Mouse (Mus musculus) midbrain, embryonic 11.5 days (tissue): ENCODE measurements around the gene Esx1. TPM values are rescaled to one million over a fixed set of nuclear protein-coding genes. Genes with fewer than 3 reads are reported as not detected.
A peak's percentile ranks its signal among the peaks of the same experiment; 100 is the strongest.

Experiments
- ATAC-seq: fragments of 200-750 bp; cut with Nextera tagmentation; 2 replicates; pipeline ENCODE4 v1.8.0; 2017; ENCODE audit warnings: moderate TSS enrichment, moderate library complexity; ENCODE audit not compliant: low FRiP score
- DNase-seq: peaks from one replicate; pipeline ENCODE4 v3.0.0; 2015; ENCODE audit warnings: low spot score; ENCODE audit errors: missing footprints
- H3K27ac ChIP-seq: fragments of 300-500 bp; sonication (generic); 2 replicates; pipeline ENCODE4 v1.5.1; 2014; ENCODE audit warnings: low read depth, low read length
- H3K27me3 ChIP-seq: fragments of 300-500 bp; sonication (generic); 2 replicates; pipeline ENCODE4 v1.6.1; 2014; ENCODE audit warnings: mild to moderate bottlenecking, low read length, moderate library complexity, mixed read lengths; ENCODE audit not compliant: control insufficient read depth, insufficient read depth
- H3K36me3 ChIP-seq: fragments of 300-500 bp; sonication (generic); 2 replicates; pipeline ENCODE4 v1.6.1; 2014; ENCODE audit warnings: mild to moderate bottlenecking, low read length, moderate library complexity, mixed read lengths; ENCODE audit not compliant: control insufficient read depth, insufficient read depth
- H3K4me1 ChIP-seq: fragments of 300-500 bp; sonication (generic); 2 replicates; pipeline ENCODE4 v1.6.1; 2014; ENCODE audit warnings: low read length; ENCODE audit not compliant: control insufficient read depth, insufficient read depth
- H3K4me2 ChIP-seq: fragments of 300-500 bp; sonication (generic); 2 replicates; pipeline ENCODE4 v1.6.1; 2014; ENCODE audit warnings: mild to moderate bottlenecking, moderate library complexity
- H3K4me3 ChIP-seq: fragments of 300-500 bp; sonication (generic); 2 replicates; pipeline ENCODE4 v1.5.1; 2014; ENCODE audit warnings: low read depth, low read length
- H3K9ac ChIP-seq: fragments of 300-500 bp; sonication (generic); 2 replicates; pipeline ENCODE4 v1.6.1; 2014; ENCODE audit warnings: low read length
- H3K9me3 ChIP-seq: fragments of 300-500 bp; sonication (generic); 2 replicates; pipeline ENCODE4 v1.6.1; 2016; ENCODE audit warnings: low read length; ENCODE audit not compliant: control insufficient read depth
- WGBS: fragments of 180-500 bp; shearing (Covaris S2); extraction: QIAGEN DNeasy Blood & Tissue Kit; methylation state at CpG from one replicate; pipeline ENCODE4 v1.1.7; 2014; 5-methylcytosine and 5-hydroxymethylcytosine counted together
- polyA plus RNA-seq: library from polyadenylated mRNA; unstranded; fragments of >200 nt; fragmentation: Nextera tagmentation; extraction: Ambion mirVana; gene quantifications from 2 replicates; pipeline ENCODE4 v1.2.1, GENCODE M21; 2014

The Esx1 gene
- polyA plus RNA-seq, 1 experiment from 2014 or later: not detected

DNA sequence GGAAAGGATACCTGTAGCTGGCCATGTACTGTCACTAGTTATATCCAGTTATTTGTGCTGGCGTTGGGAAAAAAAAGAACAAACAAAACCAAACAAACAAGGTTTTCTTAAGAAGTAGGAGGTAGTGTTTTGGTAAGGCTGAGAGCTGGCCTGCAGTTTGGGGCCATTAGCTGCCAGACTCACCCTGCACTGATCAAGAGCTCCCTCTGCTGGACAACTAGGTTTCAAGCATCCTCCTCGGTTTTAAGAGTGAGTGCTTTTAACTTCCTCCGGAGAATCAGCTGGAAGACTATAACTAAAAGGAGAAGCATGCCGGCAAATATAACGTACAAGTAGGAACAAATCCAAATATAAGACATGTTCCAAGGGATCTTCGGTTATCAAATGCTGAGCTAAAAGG is 19.8 kb upstream of the Esx1 start:
- no peak for ATAC-seq
- H3K9ac ChIP-seq: no peak overlapping the region
- 20% methylated on average over 6 of the region's 6 CpGs for WGBS
- no peak overlapping the region for H3K27ac ChIP-seq
- peak; percentile 91 for DNase-seq
- H3K4me2 ChIP-seq: no peak overlapping the region
- H3K4me1 ChIP-seq: no peaks in the 10 kb centered on the region
- no peaks in the 10 kb centered on the region for H3K27me3 ChIP-seq
- H3K9me3 ChIP-seq: no peaks in the 10 kb centered on the region
- no peaks in the 10 kb centered on the region for H3K36me3 ChIP-seq
- no peak overlapping the region for H3K4me3 ChIP-seq

DNA sequence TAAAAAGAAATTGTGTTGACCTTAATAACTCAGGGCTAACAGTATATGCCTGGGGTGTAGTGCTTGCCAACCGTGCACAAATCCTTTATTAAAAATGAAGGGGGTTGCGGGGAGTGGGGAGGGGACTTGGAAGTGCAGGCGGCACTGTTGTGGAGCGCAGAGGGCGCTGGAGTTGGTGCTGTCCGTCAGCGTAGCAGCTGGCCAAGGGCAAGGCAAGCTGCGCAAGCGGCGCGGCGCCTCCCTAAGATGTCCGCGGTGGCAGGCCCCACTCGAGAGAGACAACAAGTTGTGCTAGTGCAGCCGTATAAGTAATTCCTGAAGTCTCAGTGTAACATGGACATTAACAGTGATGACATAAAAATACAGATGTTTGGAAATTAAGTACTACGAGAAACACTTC is 5.7 kb upstream of the Esx1 start:
- no peak for DNase-seq
- Histone ChIP-seq H3K4me2 (no peak overlapping the region; the same call in 1 of the 2 replicates), H3K27me3 (peaks cover 37% of the 10 kb centered on the region), H3K4me3 (no peak overlapping the region), H3K27ac (no peak overlapping the region), H3K4me1 (no peaks in the 10 kb centered on the region), H3K9me3 (no peaks in the 10 kb centered on the region), H3K36me3 (no peaks in the 10 kb centered on the region), H3K9ac (no peak overlapping the region)
- 11% methylated on average over 17 of the region's 17 CpGs for WGBS
- peak; percentile 54; the same call in 1 of the 2 replicates for ATAC-seq

GRCm38 (mm10) chrX:137119675-137120423 is 2.0 kb downstream of the Esx1 start:
- no peak for ATAC-seq
- peak; percentile 88 for DNase-seq
- H3K27ac ChIP-seq: no peak overlapping the region
- no peaks in the 10 kb centered on the region for H3K36me3 ChIP-seq
- H3K9ac ChIP-seq: no peak overlapping the region
- no peaks in the 10 kb centered on the region for H3K9me3 ChIP-seq
- 23% methylated on average over 52 of the region's 52 CpGs for WGBS
- peaks cover 76% of the 10 kb centered on the region for H3K27me3 ChIP-seq
- H3K4me3 ChIP-seq: 0 out of 2 replicates have a peak overlapping the region, but pooled peaks have one; percentile 10
- H3K4me1 ChIP-seq: no peaks in the 10 kb centered on the region
- H3K4me2 ChIP-seq: no peak overlapping the region

DNA sequence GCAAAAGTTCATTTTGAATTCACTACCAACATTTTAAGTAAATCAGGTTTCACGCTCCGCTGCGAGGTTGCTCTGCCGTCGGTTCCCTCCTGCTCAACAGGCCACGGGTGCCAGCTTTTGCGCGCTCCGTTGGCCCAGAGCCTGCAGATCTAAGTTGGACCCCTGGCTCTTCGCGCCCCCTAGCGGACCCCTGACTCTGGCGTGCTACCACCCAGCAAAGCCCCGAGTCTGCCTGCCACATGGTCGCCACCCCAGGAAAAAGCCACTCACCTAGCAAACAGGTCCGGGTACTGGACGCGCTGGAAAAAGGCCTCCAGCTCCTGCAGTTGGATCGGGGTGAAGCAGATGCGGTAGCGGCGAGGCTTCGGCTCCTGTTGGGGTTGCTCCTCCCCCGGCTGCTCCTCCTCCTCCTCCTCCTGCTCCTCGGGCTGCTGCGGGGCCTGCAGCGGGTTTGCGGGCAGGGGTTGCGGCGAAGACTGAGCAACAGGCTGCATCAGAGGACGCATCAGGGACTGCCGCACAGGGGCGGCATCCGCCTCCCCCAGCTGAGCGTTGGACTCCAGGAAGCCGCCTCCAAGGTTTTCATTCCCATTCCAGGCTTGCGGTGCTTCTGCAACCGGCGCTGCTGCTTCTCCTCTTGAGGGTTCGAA is 3.7 kb downstream of the Esx1 start:
- DNase-seq (peak; percentile 93), ATAC-seq (peak; percentile 82)
- 20% methylated on average over 40 of the region's 40 CpGs for WGBS
- no peak overlapping the region for H3K4me2 ChIP-seq
- H3K36me3 ChIP-seq: no peaks in the 10 kb centered on the region
- H3K27ac ChIP-seq: no peak overlapping the region
- H3K27me3 ChIP-seq: peaks cover 79% of the 10 kb centered on the region
- no peaks in the 10 kb centered on the region for H3K9me3 ChIP-seq
- no peaks in the 10 kb centered on the region for H3K4me1 ChIP-seq
- no peak overlapping the region for H3K9ac ChIP-seq
- H3K4me3 ChIP-seq: no peak overlapping the region

DNA sequence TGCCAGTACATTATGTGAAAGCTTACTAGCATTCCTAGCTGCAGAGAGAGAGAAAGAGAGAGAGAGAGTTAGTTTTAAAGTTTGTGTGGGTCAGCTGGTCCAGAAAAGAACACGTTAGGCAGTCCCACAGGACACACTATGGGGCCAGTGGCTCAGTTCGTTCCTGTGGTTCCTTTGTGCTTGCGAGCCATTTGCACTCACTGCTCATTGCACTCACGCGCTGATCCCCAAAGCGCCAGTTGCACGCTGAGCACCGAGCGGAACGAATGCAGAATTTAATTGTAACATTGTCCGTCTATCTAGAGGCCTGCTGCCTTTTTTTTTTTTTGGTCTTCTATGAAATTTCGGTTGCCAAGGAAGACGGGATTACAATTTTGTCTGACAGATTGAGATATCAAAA is 15.4 kb downstream of the Esx1 start:
- peak; percentile 87 for DNase-seq

GRCm38 (mm10) chrX:137104531-137104930 is 17.4 kb downstream of the Esx1 start:
- Histone ChIP-seq H3K4me3 (no peak overlapping the region), H3K9me3 (no peaks in the 10 kb centered on the region), H3K27ac (no peak overlapping the region), H3K4me2 (no peak overlapping the region), H3K36me3 (no peaks in the 10 kb centered on the region), H3K4me1 (no peaks in the 10 kb centered on the region), H3K9ac (no peak overlapping the region), H3K27me3 (peaks cover 53% of the 10 kb centered on the region)
- peak; percentile 90 for DNase-seq
- no peak for ATAC-seq
- WGBS: 17% methylated on average over 25 of the region's 25 CpGs

More for the DNA sequence above, 15.4 kb downstream of the Esx1 start:
- ATAC-seq: peak; percentile 73
- Histone ChIP-seq H3K9me3 (no peaks in the 10 kb centered on the region), H3K4me1 (no peaks in the 10 kb centered on the region), H3K4me2 (no peak overlapping the region), H3K9ac (no peak overlapping the region), H3K27ac (no peak overlapping the region), H3K36me3 (no peaks in the 10 kb centered on the region), H3K4me3 (no peak overlapping the region), H3K27me3 (peaks cover 48% of the 10 kb centered on the region)
- WGBS: 14% methylated on average over 12 of the region's 13 CpGs

Other genes starting within 250 kb of the Esx1 start
- not detected in 2 replicates for gene H2bfm, start 194.8 kb downstream of the Esx1 start, polyA plus RNA-seq
- 60.9 and 62.2 TPM in 2 replicates for gene Tmsb15b2, start 146.6 kb downstream of the Esx1 start, polyA plus RNA-seq
- gene Tmsb15l, start 145.2 kb downstream of the Esx1 start, polyA plus RNA-seq: 6.1 and 7.7 TPM in 2 replicates
- gene Tmsb15b1, start 145.2 kb downstream of the Esx1 start, polyA plus RNA-seq: 26.4 and 30.1 TPM in 2 replicates
- gene Zcchc18, start 128.9 kb downstream of the Esx1 start, polyA plus RNA-seq: 85.9 and 89.2 TPM in 2 replicates
- 11.9 and 13.0 TPM in 2 replicates for gene Slc25a53, start 83.8 kb downstream of the Esx1 start, polyA plus RNA-seq
- 13.4 and 15.1 TPM in 2 replicates for gene Fam199x, start 72.5 kb downstream of the Esx1 start, polyA plus RNA-seq